Mouse (Mus musculus) hindbrain, embryonic 10.5 days (tissue): Measurements from ENCODE around the gene Prr11. TPM values are rescaled to one million over a fixed set of nuclear protein-coding genes. Genes with fewer than 3 reads are reported as not detected.

ENCODE experiments used
- DNase-seq: peaks from one replicate; pipeline ENCODE4 v3.0.0-alpha.2; 2017; ENCODE audit warnings: low spot score
- H3K27ac ChIP-seq: fragments of 300-500 bp; sonication (generic); 2 replicates; pipeline ENCODE4 v1.5.1; 2016; ENCODE audit warnings: mild to moderate bottlenecking, moderate library complexity
- H3K27me3 ChIP-seq: fragments of 300-500 bp; sonication (generic); 2 replicates; pipeline ENCODE4 v1.6.1; 2016; ENCODE audit warnings: mild to moderate bottlenecking; ENCODE audit not compliant: poor library complexity, insufficient read depth, severe bottlenecking
- H3K36me3 ChIP-seq: fragments of 300-500 bp; sonication (generic); 2 replicates; pipeline ENCODE4 v1.6.1; 2016; ENCODE audit warnings: mild to moderate bottlenecking, moderate library complexity
- H3K4me1 ChIP-seq: fragments of 300-500 bp; sonication (generic); replicated peaks from 2 replicates; pipeline ENCODE4 v1.6.1; 2016; ENCODE audit warnings: mild to moderate bottlenecking
- H3K4me3 ChIP-seq: fragments of 300-500 bp; sonication (generic); 2 replicates; pipeline ENCODE4 v1.5.1; 2016; ENCODE audit warnings: mild to moderate bottlenecking, moderate library complexity
- H3K9me3 ChIP-seq: fragments of 300-500 bp; sonication (generic); 2 replicates; pipeline ENCODE4 v1.6.1; 2016; ENCODE audit warnings: mild to moderate bottlenecking, moderate library complexity
- WGBS: fragments of 180-500 bp; shearing (Covaris S2); methylation state at CpG from one replicate; pipeline ENCODE4 v1.1.7; 2016; 5-methylcytosine and 5-hydroxymethylcytosine counted together
- polyA plus RNA-seq: library from polyadenylated mRNA; unstranded; fragments of >200 nt; fragmentation: Nextera tagmentation; extraction: Ambion mirVana; gene quantifications from 2 replicates; pipeline ENCODE4 v1.2.1, GENCODE M21; 2016

Gene Prr11
- 14.5 and 18.1 TPM in 2 replicates for polyA plus RNA-seq

GRCm38 (mm10) chr11:87108409-87108754 lies at the start of gene Prr11:
TSS of gene Prr11 (minus strand) at chr11:87108708.
- H3K27me3 ChIP-seq, result no peaks in the 10 kb centered on the region
- peaks cover 50% of the 10 kb centered on the region for H3K36me3 ChIP-seq
- H3K4me3 ChIP-seq, result peak within 1 kb of the TSS; percentile 98
- peak within 1 kb of the TSS; percentile 100 for H3K27ac ChIP-seq
- WGBS, result under 1% methylated on average over 14 of the region's 14 CpGs
- peaks cover 39% of the 10 kb centered on the region for H3K4me1 ChIP-seq
- H3K9me3 ChIP-seq, result no peaks in the 10 kb centered on the region
- no peak for DNase-seq

- Histone ChIP-seq H3K9me3 (no peaks in the 10 kb centered on the region), H3K4me1 (no peaks in the 10 kb centered on the region), H3K36me3 (peaks cover 87% of the 10 kb centered on the region), H3K27me3 (no peaks in the 10 kb centered on the region), H3K27ac (no peak overlapping the region), H3K4me3 (no peak overlapping the region)
- no peak for DNase-seq
- 94% methylated on average over 2 of the region's 2 CpGs for WGBS
These were observed 49.5 kb upstream of the Prr11 start for GRCm38 (mm10) chr11:87158012-87158411.

GRCm38 (mm10) chr11:87136233-87136632 lies 27.7 kb upstream of the Prr11 start:
- 90% methylated on average over 4 of the region's 4 CpGs for WGBS
- Histone ChIP-seq H3K4me1 (no peaks in the 10 kb centered on the region), H3K27me3 (no peaks in the 10 kb centered on the region), H3K9me3 (no peaks in the 10 kb centered on the region), H3K4me3 (no peak overlapping the region), H3K36me3 (peaks cover 87% of the 10 kb centered on the region), H3K27ac (no peak overlapping the region)
- no peak for DNase-seq

- no peaks in the 10 kb centered on the region for H3K9me3 ChIP-seq
- peaks cover 29% of the 10 kb centered on the region for H3K4me1 ChIP-seq
- H3K27ac ChIP-seq, result peak within 1 kb of the TSS; percentile 94
- DNase-seq, result peak; percentile 92
- peaks cover 58% of the 10 kb centered on the region for H3K36me3 ChIP-seq
- under 1% methylated on average over 105 of the region's 105 CpGs for WGBS
- H3K27me3 ChIP-seq, result no peaks in the 10 kb centered on the region
- H3K4me3 ChIP-seq, result peak within 1 kb of the TSS; percentile 85
These were observed 18.6 kb upstream of the Prr11 start, which contains the start of gene Trim37 for GRCm38 (mm10) chr11:87126824-87127816. TSS of gene Trim37 (plus strand) at chr11:87127077.

DNA sequence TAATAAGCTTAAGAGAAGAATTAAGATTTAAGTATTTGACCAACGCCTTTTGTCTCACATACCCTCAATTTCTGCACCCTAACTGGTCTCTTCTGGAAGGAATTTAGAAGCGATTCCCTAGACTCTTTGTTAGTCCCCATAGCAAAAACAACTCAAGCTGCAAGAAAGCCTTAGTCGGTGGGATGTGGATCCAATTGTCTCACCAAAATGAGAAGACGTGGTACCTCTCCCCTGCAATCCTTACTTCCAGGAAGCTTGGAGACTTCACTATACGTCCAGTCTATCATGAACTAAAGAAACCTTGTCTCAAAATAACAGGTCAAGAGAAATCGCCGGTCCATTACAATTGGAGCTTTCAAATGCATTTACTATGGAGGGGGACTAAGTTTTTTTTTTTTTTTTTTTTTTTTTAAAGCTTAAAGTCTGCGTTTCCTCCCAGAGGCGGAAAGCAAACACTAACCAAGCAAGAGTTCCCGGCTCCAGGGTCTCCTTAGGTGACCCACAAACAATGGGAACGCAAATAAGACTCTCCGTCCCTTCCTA lies 17.8 kb upstream of the Prr11 start:
- Histone ChIP-seq H3K4me1 (peaks cover 29% of the 10 kb centered on the region), H3K27me3 (no peaks in the 10 kb centered on the region), H3K9me3 (no peaks in the 10 kb centered on the region), H3K36me3 (peaks cover 58% of the 10 kb centered on the region), H3K4me3 (peak overlapping the region; percentile 85), H3K27ac (peak overlapping the region; percentile 94)
- 4% methylated on average over 12 of the region's 12 CpGs for WGBS
- no peak for DNase-seq

DNA sequence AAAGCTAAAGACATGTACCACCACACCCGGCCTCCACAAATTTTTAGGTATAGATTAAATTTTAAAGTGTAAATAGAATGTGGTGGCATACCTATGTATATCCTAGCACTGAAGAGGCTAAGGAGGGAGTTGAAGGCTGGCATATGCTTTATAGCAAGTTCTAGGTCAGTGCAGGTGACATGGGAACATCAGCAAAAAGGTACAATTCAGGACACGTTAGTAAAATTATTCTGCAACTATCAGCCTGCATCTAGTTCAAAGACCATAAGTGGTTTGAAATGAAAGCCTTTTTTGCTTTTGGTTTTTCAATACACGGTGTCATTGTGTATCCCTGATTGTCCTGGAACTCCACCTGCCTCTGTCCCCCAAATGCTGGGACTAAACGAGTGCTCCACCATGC lies 17.1 kb upstream of the Prr11 start:
- WGBS, result 64% methylated on average over 4 of the region's 4 CpGs
- Histone ChIP-seq H3K4me3 (peak overlapping the region; percentile 85), H3K4me1 (peaks cover 29% of the 10 kb centered on the region), H3K36me3 (peaks cover 58% of the 10 kb centered on the region), H3K27me3 (no peaks in the 10 kb centered on the region), H3K9me3 (no peaks in the 10 kb centered on the region), H3K27ac (peak overlapping the region; percentile 94)
- DNase-seq, result no peak

DNA sequence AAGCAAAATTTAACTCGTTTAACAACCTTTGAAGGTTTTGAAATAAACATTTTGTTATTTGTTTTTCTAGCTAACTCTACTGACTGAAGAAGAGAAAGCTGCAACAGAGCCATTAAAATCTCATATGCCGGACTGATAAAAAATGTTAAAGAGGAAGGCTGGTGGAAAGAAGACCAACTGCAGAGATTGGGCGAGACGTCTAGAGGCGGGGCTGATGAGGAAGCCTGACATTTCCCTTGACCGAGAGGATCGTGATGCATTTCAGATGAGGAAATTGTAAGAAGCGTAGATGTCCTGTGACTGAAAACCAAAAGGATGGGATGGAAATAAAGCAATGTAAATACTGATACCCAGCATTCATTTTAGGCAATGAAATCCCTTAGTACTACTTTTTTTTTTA lies 13.4 kb upstream of the Prr11 start:
- Histone ChIP-seq H3K27me3 (no peaks in the 10 kb centered on the region), H3K4me3 (no peak overlapping the region), H3K9me3 (no peaks in the 10 kb centered on the region), H3K36me3 (peaks cover 79% of the 10 kb centered on the region), H3K27ac (no peak overlapping the region), H3K4me1 (peaks cover 12% of the 10 kb centered on the region; the same call in 1 of the 2 replicates)
- no peak for DNase-seq
- WGBS, result 88% methylated on average over 8 of the region's 8 CpGs

DNA sequence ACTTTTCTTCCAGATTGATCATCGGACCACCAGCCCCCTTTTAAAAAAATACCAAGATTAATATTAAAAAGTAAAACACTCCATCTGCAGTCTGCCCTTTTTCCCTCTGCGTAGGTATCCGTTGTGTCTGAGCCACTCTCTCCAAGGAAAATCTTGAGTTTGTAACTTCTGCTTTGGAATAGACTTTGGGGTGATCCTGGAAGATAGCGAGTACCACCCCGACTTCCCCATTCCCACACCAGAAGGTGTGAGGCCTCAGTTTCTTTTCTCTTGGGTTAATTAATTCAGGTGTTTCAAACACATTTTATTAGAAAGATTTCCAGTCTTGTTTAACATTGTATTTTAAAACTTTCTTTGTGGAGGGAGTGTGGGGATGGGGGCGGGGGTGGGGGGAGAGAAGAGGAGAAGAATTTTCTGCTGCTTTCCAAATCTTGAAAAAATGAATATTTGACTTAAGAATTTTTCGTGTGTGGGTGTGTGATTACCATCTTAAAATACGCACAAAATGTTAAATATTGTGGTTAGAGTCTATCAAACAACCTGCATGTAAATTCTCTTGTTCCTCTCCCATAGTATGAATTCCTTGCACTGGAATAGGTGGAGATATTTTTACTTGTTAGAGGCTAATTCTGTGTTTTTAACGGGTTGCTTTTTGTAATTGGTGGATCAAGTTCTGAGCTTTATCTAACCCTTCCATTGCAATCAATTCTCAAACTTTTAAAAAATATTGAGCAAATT lies 1.8 kb upstream of the Prr11 start:
- Histone ChIP-seq H3K9me3 (no peaks in the 10 kb centered on the region), H3K4me1 (peaks cover 39% of the 10 kb centered on the region), H3K4me3 (peak overlapping the region; percentile 98), H3K36me3 (peaks cover 50% of the 10 kb centered on the region), H3K27ac (peak overlapping the region; percentile 100), H3K27me3 (no peaks in the 10 kb centered on the region)
- no peak for DNase-seq
- WGBS, result 12% methylated on average over 9 of the region's 9 CpGs

GRCm38 (mm10) chr11:87109519-87110171 lies 1.1 kb upstream of the Prr11 start:
- no peak for DNase-seq

GRCm38 (mm10) chr11:87108755-87109518 lies 429 bp upstream of the Prr11 start, which contains the start of gene Ska2:
TSS of gene Ska2 (plus strand) at chr11:87109234.
- WGBS, result under 1% methylated on average over 40 of the region's 40 CpGs
- peaks cover 39% of the 10 kb centered on the region for H3K4me1 ChIP-seq
- peaks cover 50% of the 10 kb centered on the region for H3K36me3 ChIP-seq
- H3K4me3 ChIP-seq, result peak within 1 kb of the TSS; percentile 98
- peak within 1 kb of the TSS; percentile 100 for H3K27ac ChIP-seq
- peak; percentile 99 for DNase-seq
- no peaks in the 10 kb centered on the region for H3K27me3 ChIP-seq
- no peaks in the 10 kb centered on the region for H3K9me3 ChIP-seq

More at GRCm38 (mm10) chr11:87109519-87110171, 1.1 kb upstream of the Prr11 start:
- Histone ChIP-seq H3K36me3 (peaks cover 50% of the 10 kb centered on the region), H3K4me3 (peak overlapping the region; percentile 98), H3K9me3 (no peaks in the 10 kb centered on the region), H3K27ac (peak overlapping the region; percentile 100), H3K4me1 (peaks cover 39% of the 10 kb centered on the region), H3K27me3 (no peaks in the 10 kb centered on the region)
- WGBS, result under 1% methylated on average over 42 of the region's 42 CpGs

DNA sequence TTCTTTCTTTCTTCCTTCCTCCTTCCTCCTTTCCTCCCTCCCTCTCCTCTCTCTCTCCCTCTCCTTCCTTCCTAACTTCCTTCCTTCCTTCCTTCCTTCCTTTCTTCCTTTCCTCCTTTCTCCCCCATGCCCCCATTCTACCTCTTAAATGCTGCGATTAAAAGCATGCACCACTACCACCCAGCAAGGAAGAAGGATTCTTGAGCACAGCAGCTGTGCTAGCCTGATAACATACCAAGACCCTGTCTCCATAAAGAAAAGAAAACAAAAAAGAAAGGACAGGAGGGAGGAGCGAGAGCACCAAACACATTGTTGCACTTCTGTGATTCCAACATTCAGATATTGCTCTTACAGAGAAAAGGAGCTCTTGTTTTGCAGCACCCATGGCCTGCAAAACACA lies 21.4 kb downstream of the Prr11 start:
- 68% methylated on average over 2 of the region's 2 CpGs for WGBS
- peak overlapping the region; percentile 94 for H3K27ac ChIP-seq
- H3K4me3 ChIP-seq, result peak overlapping the region; percentile 97
- H3K36me3 ChIP-seq, result peaks cover 67% of the 10 kb centered on the region
- no peak for DNase-seq
- peaks cover 33% of the 10 kb centered on the region for H3K4me1 ChIP-seq
- H3K9me3 ChIP-seq, result no peaks in the 10 kb centered on the region
- no peaks in the 10 kb centered on the region for H3K27me3 ChIP-seq
